Mouse (Mus musculus): Measurements from ENCODE around the gene Ap1g2. TPM values are rescaled to one million over a fixed set of nuclear protein-coding genes. Genes with fewer than 3 reads are reported as not detected.
A peak's percentile ranks its signal among the peaks of the same experiment; 100 is the strongest.

Ap1g2 gene
- polyA plus RNA-seq, 1 experiment from 2014 or later: 5.4 TPM

GRCm38 (mm10) chr14:55063581-55064381 lies 42.6 kb downstream of the Ap1g2 start:
- Histone ChIP-seq H3K4me1 (ENCODE audit: control insufficient read depth, insufficient read depth, low read length) (peaks cover 26% of the 10 kb centered on the region), H3K9me3 (ENCODE audit: control insufficient read depth, low read length) (no peaks in the 10 kb centered on the region), H3K4me2 (ENCODE audit: low read depth, low read length) (no peak overlapping the region), H3K27ac (ENCODE audit: low read depth, low read length) (no peak overlapping the region), H3K36me3 (ENCODE audit: control insufficient read depth, insufficient read depth, low read length) (peaks cover 56% of the 10 kb centered on the region), H3K27me3 (ENCODE audit: control insufficient read depth, insufficient read depth, low read length) (no peaks in the 10 kb centered on the region), H3K9ac (replicated peaks; ENCODE audit: low read depth, low read length) (no peak overlapping the region), H3K4me3 (ENCODE audit: low read depth, low read length) (no peak overlapping the region)
- no peak for ATAC-seq (ENCODE audit: low read depth)
- WGBS: 88% methylated on average over 22 of the region's 22 CpGs

DNA sequence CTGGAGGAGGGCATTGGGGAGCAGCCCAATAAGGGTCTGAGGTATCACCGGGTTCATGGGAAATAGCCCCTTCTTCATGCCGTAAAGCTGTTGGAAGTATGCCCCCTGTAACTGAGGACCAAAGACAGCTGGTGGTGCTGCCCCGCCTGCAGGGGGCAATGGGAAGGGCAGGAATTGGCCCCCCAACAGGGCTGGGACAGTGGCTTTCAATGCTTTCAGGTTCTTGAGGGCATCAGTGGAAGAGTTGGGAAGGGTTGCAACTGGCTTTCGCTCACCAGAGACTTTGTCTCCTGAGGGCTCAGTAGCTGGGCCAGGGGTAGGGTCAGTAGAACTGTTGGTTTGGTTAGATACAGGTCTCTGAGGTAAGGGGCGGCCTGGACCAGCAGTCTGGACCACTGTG lies 43.3 kb downstream of the Ap1g2 start:
- peaks cover 26% of the 10 kb centered on the region for H3K4me1 ChIP-seq (ENCODE audit: control insufficient read depth, insufficient read depth, low read length)
- 68% methylated on average over 5 of the region's 5 CpGs for WGBS

GRCm38 (mm10) chr14:55062626-55063025 lies 43.8 kb downstream of the Ap1g2 start:
- H3K4me3 ChIP-seq (ENCODE audit: low read depth, low read length): no peak overlapping the region
- H3K9ac ChIP-seq (replicated peaks; ENCODE audit: low read depth, low read length): 0 out of 2 replicates have a peak overlapping the region, but pooled peaks have one; percentile 1
- no peaks in the 10 kb centered on the region for H3K9me3 ChIP-seq (ENCODE audit: control insufficient read depth, low read length)
- 10% methylated on average over 17 of the region's 17 CpGs for WGBS
- H3K27ac ChIP-seq (ENCODE audit: low read depth, low read length): no peak overlapping the region
- no peaks in the 10 kb centered on the region for H3K27me3 ChIP-seq (ENCODE audit: control insufficient read depth, insufficient read depth, low read length)
- peaks cover 26% of the 10 kb centered on the region for H3K4me1 ChIP-seq (ENCODE audit: control insufficient read depth, insufficient read depth, low read length)
- peak; percentile 49; the same call in 1 of the 2 replicates for ATAC-seq (ENCODE audit: low read depth)
- peaks cover 46% of the 10 kb centered on the region for H3K36me3 ChIP-seq (ENCODE audit: control insufficient read depth, insufficient read depth, low read length)
- H3K4me2 ChIP-seq (ENCODE audit: low read depth, low read length): peak overlapping the region; percentile 21

More for the DNA sequence above, 43.3 kb downstream of the Ap1g2 start:
- no peaks in the 10 kb centered on the region for H3K9me3 ChIP-seq (ENCODE audit: control insufficient read depth, low read length)
- H3K4me2 ChIP-seq (ENCODE audit: low read depth, low read length): peak overlapping the region; percentile 21; the same call in 1 of the 2 replicates
- H3K27me3 ChIP-seq (ENCODE audit: control insufficient read depth, insufficient read depth, low read length): no peaks in the 10 kb centered on the region
- no peak for ATAC-seq (ENCODE audit: low read depth)
- H3K27ac ChIP-seq (ENCODE audit: low read depth, low read length): no peak overlapping the region
- H3K36me3 ChIP-seq (ENCODE audit: control insufficient read depth, insufficient read depth, low read length): peaks cover 51% of the 10 kb centered on the region
- 0 out of 2 replicates have a peak overlapping the region, but pooled peaks have one; percentile 1 for H3K9ac ChIP-seq (replicated peaks; ENCODE audit: low read depth, low read length)
- H3K4me3 ChIP-seq (ENCODE audit: low read depth, low read length): no peak overlapping the region

GRCm38 (mm10) chr14:55061845-55062244 lies 44.5 kb downstream of the Ap1g2 start:
- Histone ChIP-seq H3K4me1 (ENCODE audit: control insufficient read depth, insufficient read depth, low read length) (peaks cover 31% of the 10 kb centered on the region), H3K4me2 (ENCODE audit: low read depth, low read length) (no peak overlapping the region), H3K36me3 (ENCODE audit: control insufficient read depth, insufficient read depth, low read length) (peaks cover 42% of the 10 kb centered on the region), H3K9ac (replicated peaks; ENCODE audit: low read depth, low read length) (no peak overlapping the region), H3K9me3 (ENCODE audit: control insufficient read depth, low read length) (no peaks in the 10 kb centered on the region), H3K27ac (ENCODE audit: low read depth, low read length) (no peak overlapping the region), H3K4me3 (ENCODE audit: low read depth, low read length) (no peak overlapping the region), H3K27me3 (ENCODE audit: control insufficient read depth, insufficient read depth, low read length) (no peaks in the 10 kb centered on the region)
- WGBS: 39% methylated on average over 7 of the region's 7 CpGs
- no peak for ATAC-seq (ENCODE audit: low read depth)

DNA sequence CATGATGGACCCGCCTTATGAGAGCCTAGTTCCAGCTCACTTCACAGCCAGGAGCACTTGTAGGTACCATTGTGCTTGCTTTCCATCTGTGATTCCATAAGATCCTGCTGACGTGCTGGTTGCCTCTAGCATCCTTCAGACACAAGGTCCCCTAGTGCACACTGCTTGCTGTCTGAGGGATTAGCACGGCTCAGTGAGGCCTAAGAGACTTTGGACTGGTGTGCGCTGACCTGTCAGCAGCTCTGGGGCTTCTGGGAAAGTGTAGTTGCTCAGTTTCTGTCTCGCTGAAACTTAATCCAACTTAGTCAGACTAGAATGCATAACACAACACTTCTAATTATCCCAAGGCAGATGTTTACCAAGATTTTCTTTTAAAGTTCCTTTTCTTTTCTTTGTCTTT lies 46.5 kb downstream of the Ap1g2 start:
- H3K4me3 ChIP-seq (ENCODE audit: low read depth, low read length): no peak overlapping the region
- peaks cover 37% of the 10 kb centered on the region for H3K4me1 ChIP-seq (ENCODE audit: control insufficient read depth, insufficient read depth, low read length)
- peaks cover 26% of the 10 kb centered on the region for H3K36me3 ChIP-seq (ENCODE audit: control insufficient read depth, insufficient read depth, low read length)
- no peak for ATAC-seq (ENCODE audit: low read depth)
- 76% methylated on average over 5 of the region's 5 CpGs for WGBS
- H3K9me3 ChIP-seq (ENCODE audit: control insufficient read depth, low read length): no peaks in the 10 kb centered on the region
- no peak overlapping the region for H3K9ac ChIP-seq (replicated peaks; ENCODE audit: low read depth, low read length)
- H3K27ac ChIP-seq (ENCODE audit: low read depth, low read length): peak overlapping the region; percentile 39
- H3K27me3 ChIP-seq (ENCODE audit: control insufficient read depth, insufficient read depth, low read length): no peaks in the 10 kb centered on the region
- H3K4me2 ChIP-seq (ENCODE audit: low read depth, low read length): peak overlapping the region; percentile 8; the same call in 1 of the 2 replicates

GRCm38 (mm10) chr14:55059009-55059408 lies 47.4 kb downstream of the Ap1g2 start:
- peaks cover 19% of the 10 kb centered on the region for H3K36me3 ChIP-seq (ENCODE audit: control insufficient read depth, insufficient read depth, low read length)
- no peak overlapping the region for H3K9ac ChIP-seq (replicated peaks; ENCODE audit: low read depth, low read length)
- no peaks in the 10 kb centered on the region for H3K9me3 ChIP-seq (ENCODE audit: control insufficient read depth, low read length)
- no peak overlapping the region for H3K4me3 ChIP-seq (ENCODE audit: low read depth, low read length)
- H3K27ac ChIP-seq (ENCODE audit: low read depth, low read length): no peak overlapping the region
- WGBS: 89% methylated on average over 1 of the region's 1 CpGs
- no peaks in the 10 kb centered on the region for H3K27me3 ChIP-seq (ENCODE audit: control insufficient read depth, insufficient read depth, low read length)
- no peak for ATAC-seq (ENCODE audit: low read depth)
- no peak overlapping the region; the same call in 1 of the 2 replicates for H3K4me2 ChIP-seq (ENCODE audit: low read depth, low read length)
- peaks cover 37% of the 10 kb centered on the region for H3K4me1 ChIP-seq (ENCODE audit: control insufficient read depth, insufficient read depth, low read length)

GRCm38 (mm10) chr14:55055167-55055834 lies 51.1 kb downstream of the Ap1g2 start:
- Histone ChIP-seq H3K36me3 (ENCODE audit: control insufficient read depth, insufficient read depth, low read length) (no peaks in the 10 kb centered on the region), H3K27ac (ENCODE audit: low read depth, low read length) (peak overlapping the region; percentile 93), H3K4me3 (ENCODE audit: low read depth, low read length) (peak overlapping the region; percentile 14; the same call in 1 of the 2 replicates), H3K27me3 (ENCODE audit: control insufficient read depth, insufficient read depth, low read length) (no peaks in the 10 kb centered on the region), H3K9ac (replicated peaks; ENCODE audit: low read depth, low read length) (no peak overlapping the region), H3K9me3 (ENCODE audit: control insufficient read depth, low read length) (no peaks in the 10 kb centered on the region), H3K4me2 (ENCODE audit: low read depth, low read length) (peak overlapping the region; percentile 49), H3K4me1 (ENCODE audit: control insufficient read depth, insufficient read depth, low read length) (peaks cover 18% of the 10 kb centered on the region)
- 50% methylated on average over 11 of the region's 11 CpGs for WGBS
- ATAC-seq (ENCODE audit: low read depth): peak; percentile 29

DNA sequence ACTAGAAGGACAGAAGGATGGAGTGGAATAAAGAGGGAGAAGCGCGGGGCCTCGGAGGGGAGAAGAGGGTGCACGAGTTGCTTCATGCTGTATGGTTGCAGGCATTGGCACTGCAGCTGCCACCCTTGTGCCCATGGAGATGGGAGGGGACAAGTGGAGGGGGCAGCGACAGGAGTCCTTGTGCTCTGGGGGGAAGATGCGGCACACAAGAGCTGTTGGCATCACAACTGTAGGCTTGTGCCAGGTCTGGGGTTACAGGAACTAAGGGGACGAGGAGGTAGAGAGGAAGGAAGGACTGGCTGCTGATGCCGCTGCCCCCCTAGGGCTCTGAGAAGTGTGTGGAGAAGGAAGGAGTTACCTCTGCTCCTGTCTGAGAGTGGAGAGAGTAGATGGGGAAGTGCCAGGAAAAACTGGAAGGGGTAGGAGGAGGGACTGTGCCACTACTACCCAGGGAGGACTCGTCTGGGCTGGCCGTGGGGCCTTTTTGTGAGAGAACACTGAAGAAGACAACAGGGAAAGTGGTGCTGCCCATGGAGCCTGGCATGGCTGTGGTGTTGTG lies 52.1 kb downstream of the Ap1g2 start:
- Histone ChIP-seq H3K9ac (replicated peaks; ENCODE audit: low read depth, low read length) (peak overlapping the region; percentile 50), H3K4me2 (ENCODE audit: low read depth, low read length) (peak overlapping the region; percentile 49), H3K4me1 (ENCODE audit: control insufficient read depth, insufficient read depth, low read length) (peaks cover 15% of the 10 kb centered on the region), H3K27me3 (ENCODE audit: control insufficient read depth, insufficient read depth, low read length) (no peaks in the 10 kb centered on the region), H3K27ac (ENCODE audit: low read depth, low read length) (peak overlapping the region; percentile 93), H3K36me3 (ENCODE audit: control insufficient read depth, insufficient read depth, low read length) (no peaks in the 10 kb centered on the region), H3K4me3 (ENCODE audit: low read depth, low read length) (peak overlapping the region; percentile 31), H3K9me3 (ENCODE audit: control insufficient read depth, low read length) (no peaks in the 10 kb centered on the region)
- 60% methylated on average over 10 of the region's 10 CpGs for WGBS
- ATAC-seq (ENCODE audit: low read depth): peak; percentile 57

Data from neural tube, embryonic 14.5 days (tissue).